Mouse (Mus musculus) spleen, adult 18-20 months (tissue): ENCODE data around the gene Cebpa.
A peak's percentile ranks its signal among the peaks of the same experiment; 100 is the strongest.

Experiments used
- DNase-seq, 2 experiments: peaks; one replicate each; pipeline ENCODE4 v3.0.0; 2022; ENCODE audit warnings: mixed read lengths in 2 of 2

Cebpa gene

DNA sequence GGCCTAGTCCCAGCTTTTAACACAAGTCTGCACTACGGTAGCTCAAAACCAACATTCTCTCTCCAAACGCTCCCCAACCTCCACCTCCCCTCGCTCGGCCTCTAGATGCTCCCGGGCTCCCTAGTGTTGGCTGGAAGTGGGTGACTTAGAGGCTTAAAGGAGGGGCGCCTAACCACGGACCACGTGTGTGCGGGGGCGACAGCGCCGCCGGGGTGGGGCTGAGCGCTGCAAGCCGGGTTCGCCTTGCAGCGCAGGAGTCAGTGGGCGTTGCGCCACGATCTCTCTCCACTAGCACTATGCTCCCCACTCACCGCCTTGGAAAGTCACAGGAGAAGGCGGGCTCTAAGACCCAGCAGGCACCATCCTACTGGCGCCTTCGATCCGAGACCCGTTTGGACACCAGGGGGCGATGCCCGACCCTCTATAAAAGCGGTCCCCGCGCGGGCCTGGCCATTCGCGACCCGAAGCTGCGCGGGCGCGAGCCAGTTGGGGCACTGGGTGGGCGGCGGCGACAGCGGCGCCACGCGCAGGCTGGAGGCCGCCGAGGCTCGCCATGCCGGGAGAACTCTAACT is at the start of gene Cebpa:
Cebpa (plus strand) TSS at position 453 of the 573 bp plus-strand sequence.
- peak; percentile 70 to 82 for DNase-seq

DNA sequence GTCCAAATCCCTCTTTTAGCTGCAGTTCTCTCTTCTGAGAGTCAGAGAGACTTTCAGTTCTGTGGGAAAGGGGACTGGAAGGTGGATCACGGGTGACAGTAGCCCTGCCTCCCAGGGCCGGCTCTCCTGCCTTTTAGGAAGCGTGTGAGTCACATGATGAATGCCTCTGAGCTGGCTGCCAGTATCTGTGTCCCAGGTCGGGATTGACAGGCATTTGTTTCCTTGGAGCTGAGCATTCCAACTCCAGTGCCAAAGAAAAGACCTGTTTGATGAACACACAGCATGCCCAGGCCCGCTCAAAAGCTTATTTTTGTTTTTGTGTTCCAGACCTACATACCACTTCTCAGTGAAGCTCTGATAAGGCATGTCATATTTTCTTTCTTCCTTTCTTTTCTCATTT is 42.4 kb upstream of the Cebpa start:
- no peak for DNase-seq

DNA sequence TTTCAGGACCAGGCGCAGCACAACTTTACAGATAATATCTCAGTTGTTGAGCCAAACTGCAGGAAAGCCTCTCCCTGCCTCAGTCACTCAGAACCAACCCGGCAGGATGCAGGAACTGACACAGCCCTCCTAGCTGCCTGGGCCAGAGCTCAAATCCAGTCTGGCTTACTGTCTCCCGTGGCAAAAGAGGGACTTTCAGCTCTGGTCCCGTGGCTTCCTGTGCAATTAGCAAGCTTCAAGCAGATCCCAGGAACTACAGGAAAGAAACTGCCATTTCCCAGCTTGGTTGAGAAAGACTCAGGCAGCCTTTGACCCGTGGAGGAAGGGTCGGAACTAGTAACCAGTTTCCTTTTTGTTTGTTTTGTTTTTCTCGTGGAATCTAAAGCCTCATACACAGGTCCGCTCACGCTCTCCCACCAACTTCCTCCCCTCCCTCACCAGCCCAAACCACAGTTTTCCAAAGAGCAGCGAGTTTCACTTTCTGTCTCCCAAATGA is 38.2 kb upstream of the Cebpa start:
- DNase-seq = no peak

- DNase-seq = no peak
These were observed 37.5 kb upstream of the Cebpa start for GRCm38 (mm10) chr7:35081406-35082104.

DNA sequence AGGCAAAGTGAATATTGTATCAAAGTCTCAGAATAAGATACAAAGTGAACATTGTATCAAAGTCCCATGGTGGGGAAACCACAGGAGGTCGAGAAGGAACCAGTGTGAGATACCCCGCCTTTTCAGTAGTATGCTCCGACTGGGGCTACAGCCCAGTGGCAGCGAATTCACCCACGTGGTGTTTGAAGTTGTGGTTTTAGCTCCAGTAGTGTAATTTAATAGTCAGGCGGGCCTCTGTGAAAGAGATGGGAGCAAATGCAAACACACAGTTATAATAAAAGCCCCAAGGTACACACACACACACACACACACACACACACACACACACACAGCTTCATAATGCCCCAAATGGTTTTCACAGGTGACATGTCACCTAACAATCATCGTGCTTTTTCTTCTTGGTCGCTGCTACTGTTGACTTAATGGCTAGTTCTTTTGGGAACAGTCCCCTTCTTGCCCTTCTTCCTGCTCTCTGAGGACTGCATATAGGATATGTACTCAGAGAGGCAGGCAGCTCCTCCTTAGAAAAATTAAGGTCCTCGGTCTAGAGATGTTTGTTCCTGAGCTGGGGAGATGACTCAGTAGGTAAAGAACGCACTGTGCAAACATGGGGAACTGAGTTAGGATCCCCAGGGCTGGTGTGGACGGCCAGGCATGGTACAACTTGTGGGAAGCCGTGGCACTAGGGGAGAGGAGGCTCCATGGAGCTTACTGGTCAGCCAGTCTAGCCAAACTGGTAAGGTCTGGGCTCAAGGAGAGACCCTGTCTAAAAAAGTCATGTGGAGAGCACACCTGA is 34.3 kb upstream of the Cebpa start:
- DNase-seq = no peak

GRCm38 (mm10) chr7:35086271-35086861 is 32.7 kb upstream of the Cebpa start:
- no peak for DNase-seq

- no peak for DNase-seq
These were observed 28.5 kb upstream of the Cebpa start for GRCm38 (mm10) chr7:35090550-35090949.

GRCm38 (mm10) chr7:35094975-35095678 is 24.0 kb upstream of the Cebpa start:
- no peak for DNase-seq

DNA sequence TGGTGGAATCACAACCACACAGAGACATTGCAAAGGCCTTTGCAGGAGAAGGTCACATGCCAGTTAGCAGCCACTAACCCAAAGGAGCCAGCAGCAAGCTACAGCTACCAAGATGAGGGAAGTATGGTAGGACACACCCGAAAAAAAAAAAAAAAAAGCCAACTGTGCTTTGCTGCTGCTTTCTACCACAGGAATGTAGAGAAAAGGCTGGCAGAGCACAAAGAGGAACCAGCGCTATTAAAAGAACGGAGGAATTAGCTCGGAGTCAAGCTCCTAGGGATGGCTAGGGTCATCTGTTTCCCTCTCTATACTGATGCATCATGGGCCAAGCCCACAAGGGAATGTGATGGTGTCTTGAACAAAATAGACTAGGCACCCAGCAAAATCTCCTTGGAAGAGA is 20.3 kb upstream of the Cebpa start:
- DNase-seq = no peak

DNA sequence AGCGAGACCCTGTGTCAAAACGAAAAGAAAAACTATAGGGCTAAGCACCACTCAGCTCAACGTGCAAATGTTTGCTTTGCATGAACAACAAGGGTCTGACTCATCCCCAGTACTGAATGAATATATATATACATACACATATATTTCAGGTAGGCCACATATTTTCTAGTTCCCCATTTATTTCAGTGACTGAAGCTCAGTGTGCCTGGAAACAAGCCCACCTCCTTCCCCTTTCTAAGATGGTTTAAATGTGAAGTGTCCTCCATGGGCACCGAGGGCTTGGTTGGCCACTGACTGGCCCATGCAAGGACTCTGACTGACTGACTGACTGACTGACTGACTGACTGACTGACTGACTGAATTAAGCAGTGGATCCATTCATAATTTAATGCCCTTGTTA is 19.6 kb upstream of the Cebpa start:
- DNase-seq = no peak

DNA sequence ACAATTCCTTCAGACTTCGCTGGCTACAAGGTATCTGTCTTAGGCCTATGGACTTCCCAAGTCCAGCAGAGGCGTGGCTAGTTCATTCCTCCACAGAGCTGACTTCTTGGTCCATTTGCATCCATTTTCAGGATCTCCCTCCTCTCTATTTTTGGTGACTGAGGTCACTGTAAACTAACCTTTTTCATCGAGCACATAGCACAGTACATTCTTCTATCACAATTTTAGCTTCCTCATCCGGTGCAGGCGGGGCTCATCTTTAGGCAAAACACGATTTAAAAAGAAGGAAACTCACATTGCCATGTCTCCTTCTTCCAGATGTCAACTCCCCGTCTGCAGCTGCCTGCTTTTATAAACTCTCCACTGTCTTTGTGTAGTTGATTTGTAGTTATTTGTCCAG is 12.5 kb upstream of the Cebpa start:
- no peak for DNase-seq

DNA sequence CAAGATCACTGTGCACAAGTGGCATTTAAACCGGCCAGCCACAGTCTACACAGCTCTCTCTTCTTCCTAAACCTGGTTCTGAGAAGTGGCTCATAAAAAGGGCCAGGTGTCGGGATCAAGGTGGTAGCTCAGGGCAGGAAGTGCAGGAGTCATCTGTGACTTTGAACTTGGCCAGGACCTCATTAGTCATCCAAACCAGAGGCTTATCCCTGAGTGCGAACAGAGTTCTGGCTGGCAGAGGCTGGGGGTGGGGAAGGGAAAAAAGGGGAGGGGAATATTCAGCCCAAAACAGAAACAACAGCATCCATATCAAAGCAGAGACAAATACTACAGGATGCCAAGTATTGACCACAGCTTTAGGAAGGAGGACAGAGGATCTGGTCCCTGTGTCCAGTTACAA is 11.5 kb upstream of the Cebpa start:
- no peak for DNase-seq

DNA sequence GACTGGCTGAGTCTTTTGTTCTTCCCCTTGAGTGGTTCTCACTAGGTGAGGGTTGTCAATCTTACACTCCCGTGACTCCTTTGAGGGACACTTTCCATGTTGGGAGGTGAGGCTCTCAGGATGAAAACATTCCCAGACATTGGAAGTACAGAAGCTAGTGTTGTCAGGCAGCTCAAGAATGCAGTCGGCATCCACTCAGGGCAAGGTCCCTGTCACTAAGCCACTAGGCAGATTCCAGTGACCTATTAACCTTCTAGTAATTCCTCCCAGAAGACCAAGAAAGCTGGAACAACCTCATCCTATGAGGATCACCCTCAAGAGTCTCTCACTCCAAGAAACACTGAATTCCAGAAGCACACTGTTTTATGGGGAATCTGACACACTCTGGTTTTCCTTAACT is 11.0 kb upstream of the Cebpa start:
- DNase-seq = no peak

- DNase-seq = no peak
These were observed 10.4 kb upstream of the Cebpa start for GRCm38 (mm10) chr7:35108663-35109062.

DNA sequence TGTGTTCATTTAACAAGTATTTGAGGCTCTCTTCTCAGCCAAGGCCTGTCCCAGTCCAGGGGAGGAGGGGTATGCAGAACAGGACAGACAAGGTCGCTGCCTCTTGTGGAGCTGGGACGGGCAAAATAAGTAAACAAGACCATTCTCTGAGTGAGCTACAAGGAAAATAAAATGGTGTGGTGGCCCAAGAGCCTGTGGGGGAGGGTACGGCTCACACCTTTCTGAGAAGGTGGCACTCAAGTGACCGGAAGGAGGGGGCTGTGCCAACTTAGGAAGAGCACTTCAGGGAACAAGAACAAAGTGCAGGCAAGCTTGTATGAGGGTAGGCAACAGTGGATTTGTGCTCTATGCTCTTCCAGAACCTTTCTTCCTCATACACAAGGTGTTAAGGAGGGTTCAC is 6.0 kb upstream of the Cebpa start:
- DNase-seq = no peak

- DNase-seq = no peak
These were observed 5.4 kb upstream of the Cebpa start for GRCm38 (mm10) chr7:35113721-35114120.

- no peak for DNase-seq
These were observed 2.6 kb upstream of the Cebpa start for GRCm38 (mm10) chr7:35116524-35116923.

- no peak for DNase-seq
These were observed 2.0 kb upstream of the Cebpa start for GRCm38 (mm10) chr7:35117052-35117451.

GRCm38 (mm10) chr7:35117761-35118098 is 1.4 kb upstream of the Cebpa start:
- no peak for DNase-seq

DNA sequence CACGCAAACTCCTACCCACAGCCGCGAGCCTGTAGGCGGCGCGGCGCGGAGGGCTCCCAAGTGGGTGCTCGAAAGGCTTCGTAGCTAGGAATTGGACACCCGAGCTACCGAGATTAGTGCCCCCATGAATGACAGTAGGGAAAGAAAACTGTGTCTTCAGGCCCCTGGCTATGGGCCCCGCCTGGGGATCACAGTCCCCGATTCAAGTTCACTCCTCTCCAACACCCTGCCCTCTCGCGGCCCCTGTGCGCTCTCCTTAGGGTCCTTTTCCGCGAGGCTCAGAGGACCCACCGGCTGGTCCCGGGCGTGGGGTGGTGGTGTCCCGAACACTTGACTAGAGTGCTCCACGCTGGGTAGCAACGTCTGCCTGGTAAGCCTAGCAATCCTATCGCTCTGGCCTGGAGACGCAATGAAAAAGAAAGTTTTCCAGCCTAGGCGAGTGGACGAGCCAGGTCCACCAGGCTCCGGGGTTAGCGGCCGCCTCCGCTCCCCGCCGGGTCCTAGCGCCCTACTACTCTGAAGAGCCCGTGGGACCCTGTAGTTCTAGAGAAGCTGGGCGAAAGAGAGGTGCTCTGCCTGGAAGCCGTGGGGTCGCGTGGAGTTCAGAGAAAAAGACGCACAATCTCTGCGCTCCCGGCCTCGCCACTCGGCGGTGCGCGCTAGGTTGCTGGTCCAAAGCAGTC is 853 bp upstream of the Cebpa start:
- DNase-seq = peak; percentile 17 to 50

DNA sequence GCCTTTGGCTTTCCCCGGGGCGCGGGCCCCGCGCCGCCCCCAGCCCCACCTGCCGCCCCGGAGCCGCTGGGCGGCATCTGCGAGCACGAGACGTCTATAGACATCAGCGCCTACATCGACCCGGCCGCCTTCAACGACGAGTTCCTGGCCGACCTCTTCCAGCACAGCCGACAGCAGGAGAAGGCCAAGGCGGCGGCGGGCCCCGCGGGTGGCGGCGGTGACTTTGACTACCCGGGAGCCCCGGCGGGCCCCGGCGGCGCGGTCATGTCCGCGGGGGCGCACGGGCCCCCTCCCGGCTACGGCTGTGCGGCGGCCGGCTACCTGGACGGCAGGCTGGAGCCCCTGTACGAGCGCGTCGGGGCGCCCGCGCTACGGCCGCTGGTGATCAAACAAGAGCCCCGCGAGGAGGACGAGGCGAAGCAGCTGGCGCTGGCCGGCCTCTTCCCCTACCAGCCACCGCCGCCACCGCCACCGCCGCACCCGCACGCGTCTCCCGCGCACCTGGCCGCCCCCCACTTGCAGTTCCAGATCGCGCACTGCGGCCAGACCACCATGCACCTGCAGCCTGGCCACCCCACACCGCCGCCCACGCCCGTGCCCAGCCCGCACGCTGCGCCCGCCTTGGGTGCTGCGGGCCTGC is 533 bp downstream of the Cebpa start:
- DNase-seq = peak in 1 of 2 experiments; percentile 11
